Mouse (Mus musculus) E14TG2a.4 (cell line): ENCODE results near the gene Snrnp200.
"Not testable (repeated sequence)": the region's sequence is repeated elsewhere in the genome, so short reads cannot be mapped to it uniquely, and the experiment has no call there.

Experiments
- H3K27me3 ChIP-seq: 2 replicates; pipeline ENCODE4 v1.6.1; 2014; ENCODE audit warnings: low read length, control low read depth; ENCODE audit not compliant: insufficient read depth
- H3K36me3 ChIP-seq: 2 replicates; pipeline ENCODE4 v1.6.1; 2014; ENCODE audit warnings: low read length, control low read depth; ENCODE audit not compliant: insufficient read depth
- H3K4me1 ChIP-seq: replicated peaks from 2 replicates; pipeline ENCODE4 v1.6.1; 2014; ENCODE audit warnings: low read depth, low read length, control low read depth
- H3K4me3 ChIP-seq: replicated peaks from 2 replicates; pipeline ENCODE4 v1.5.1; 2014; ENCODE audit warnings: mild to moderate bottlenecking, low read length
- H3K9me3 ChIP-seq: 2 replicates; pipeline ENCODE4 v1.6.1; 2014; ENCODE audit warnings: low read length, control low read depth
- CTCF ChIP-seq: conservative IDR thresholded peaks from 2 replicates; pipeline ENCODE4 v1.5.1; 2014; ENCODE audit warnings: low read length
- NANOG ChIP-seq: IDR thresholded peaks from 2 replicates; pipeline ENCODE4 v1.6.1; 2014; ENCODE audit warnings: borderline replicate concordance, low read length, mixed read lengths
- POU5F1 ChIP-seq: IDR thresholded peaks from 2 replicates; pipeline ENCODE4 v1.6.1; 2014; ENCODE audit warnings: low read length, borderline replicate concordance

The Snrnp200 gene

DNA sequence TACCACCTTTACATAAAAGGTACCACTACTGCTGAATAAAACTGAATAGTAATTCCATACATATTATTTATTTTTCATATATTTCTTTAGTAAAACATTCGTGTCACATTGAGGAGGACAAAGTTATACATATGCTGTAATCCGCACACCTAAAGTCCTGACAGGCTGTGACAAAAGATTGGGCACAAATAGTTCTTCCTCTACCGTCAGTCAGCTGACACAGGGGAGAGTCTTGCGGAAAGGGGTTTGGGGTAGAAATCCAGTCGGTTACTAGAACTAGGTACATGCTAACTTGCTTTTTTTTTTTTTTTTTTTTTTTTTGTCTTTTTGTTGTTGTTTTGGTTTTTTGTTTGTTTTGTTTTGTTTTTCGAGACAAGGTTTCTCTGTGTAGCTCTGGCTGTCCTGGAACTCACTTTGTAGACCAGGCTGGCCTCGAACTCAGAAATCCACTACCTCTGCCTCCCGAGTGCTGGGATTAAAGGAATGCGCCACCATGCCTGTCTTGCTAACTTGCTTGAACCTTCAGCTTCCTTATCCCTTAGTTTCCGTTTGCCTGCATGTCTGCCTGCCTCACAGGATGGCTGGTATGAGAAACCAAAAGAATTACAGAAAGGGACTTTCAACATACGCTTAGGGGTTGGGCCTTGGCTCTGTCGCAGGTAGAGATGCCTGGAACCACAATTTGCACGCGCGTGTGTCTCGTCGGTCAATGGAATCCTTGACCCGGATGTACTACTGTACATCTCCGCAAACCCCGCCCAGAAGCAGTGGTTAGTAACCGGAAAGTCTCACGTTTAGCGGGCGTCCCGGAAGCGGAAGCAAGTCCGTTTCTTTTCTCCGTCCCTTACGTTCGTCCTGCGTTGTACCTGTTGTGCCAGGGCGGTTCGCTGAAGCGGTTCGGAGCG lies at the start of gene Snrnp200, which contains the start of gene 1810024B03Rik:
Gene Snrnp200 (plus strand): TSS at position 840 of the 905 bp plus-strand sequence.
Gene 1810024B03Rik (minus strand): TSS at position 734 of the 905 bp plus-strand sequence.
- TF ChIP-seq POU5F1: no peak
- no peak for TF ChIP-seq CTCF
- TF ChIP-seq NANOG: no peak
- H3K36me3 ChIP-seq: peaks cover 54% of the 10 kb centered on the region
- H3K27me3 ChIP-seq: no peaks in the 10 kb centered on the region
- H3K9me3 ChIP-seq: no peaks in the 10 kb centered on the region
- H3K4me1 ChIP-seq: peaks cover 20% of the 10 kb centered on the region
- peak within 1 kb of the TSS; percentile 98 for H3K4me3 ChIP-seq

GRCm38 (mm10) chr2:127165675-127166074 lies 42.5 kb upstream of the Snrnp200 start:
- Histone ChIP-seq H3K27me3 (peaks cover 10% of the 10 kb centered on the region; the same call in 1 of the 2 replicates), H3K9me3 (no peaks in the 10 kb centered on the region), H3K4me3 (no peak overlapping the region), H3K36me3 (no peaks in the 10 kb centered on the region), H3K4me1 (no peaks in the 10 kb centered on the region)
- TF ChIP-seq POU5F1 (no peak), CTCF (no peak), NANOG (no peak)

DNA sequence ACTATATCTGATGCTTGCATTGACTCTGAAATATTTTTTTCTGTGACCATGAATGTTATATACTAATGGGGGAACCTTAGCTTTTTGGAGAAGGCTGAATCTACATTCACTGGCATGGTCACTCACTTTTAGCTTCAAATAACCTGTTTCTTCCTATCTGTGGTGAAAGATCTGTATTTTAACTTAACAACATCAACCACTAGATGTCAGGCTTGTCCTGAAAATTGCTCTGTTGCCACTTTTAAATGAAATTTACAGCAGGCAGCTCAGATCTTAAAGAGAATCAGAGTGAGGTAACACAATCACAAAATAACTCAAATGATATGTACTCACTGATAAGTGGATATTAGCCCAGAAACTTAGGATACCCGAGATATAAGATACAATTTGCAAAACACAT lies 41.9 kb upstream of the Snrnp200 start:
- not testable (repeated sequence) for H3K9me3 ChIP-seq, H3K27me3 ChIP-seq, H3K36me3 ChIP-seq, H3K4me3 ChIP-seq, H3K4me1 ChIP-seq

DNA sequence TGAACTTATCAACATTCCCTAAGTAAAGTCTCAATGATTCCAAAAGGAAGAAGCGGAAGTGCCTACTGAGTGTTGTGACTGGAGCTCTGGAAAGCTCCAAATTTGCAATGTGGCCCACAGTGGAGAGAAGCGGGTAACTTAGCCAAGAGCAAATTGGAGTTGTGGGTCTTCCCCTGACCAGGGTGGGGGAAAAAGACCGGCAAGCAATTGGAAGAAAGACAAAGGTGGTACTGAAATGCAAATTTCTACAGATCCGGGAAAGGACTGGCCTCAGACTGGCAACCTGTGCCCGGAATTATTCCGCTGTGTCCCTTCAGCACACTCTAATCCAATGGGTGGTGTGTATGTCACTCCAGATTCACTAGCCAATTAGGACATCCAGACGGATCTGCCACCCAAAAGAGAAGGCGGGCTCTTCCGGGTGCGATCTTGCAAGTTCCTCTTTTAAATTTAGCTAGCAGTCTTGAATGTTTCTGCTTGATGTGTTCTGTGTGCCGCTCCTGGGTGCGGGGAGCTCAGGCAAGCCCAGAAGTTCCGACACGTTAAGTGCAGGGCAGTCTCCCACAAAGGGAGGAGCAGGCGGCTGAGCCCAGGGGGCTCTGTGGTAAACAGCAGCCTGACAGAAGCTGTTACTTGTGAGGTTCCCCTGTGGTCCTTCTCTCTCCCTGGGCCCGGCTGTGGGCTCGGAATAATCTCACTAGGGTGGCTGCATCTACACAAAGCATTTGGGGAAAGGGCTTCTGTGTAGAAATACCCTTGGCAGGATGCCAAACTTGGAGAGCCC lies 25.4 kb upstream of the Snrnp200 start:
- Histone ChIP-seq H3K4me3 (peak overlapping the region; percentile 85), H3K9me3 (no peaks in the 10 kb centered on the region), H3K36me3 (no peaks in the 10 kb centered on the region), H3K27me3 (no peaks in the 10 kb centered on the region), H3K4me1 (peaks cover 22% of the 10 kb centered on the region)
- TF ChIP-seq CTCF (no peak), POU5F1 (no peak), NANOG (no peak)

DNA sequence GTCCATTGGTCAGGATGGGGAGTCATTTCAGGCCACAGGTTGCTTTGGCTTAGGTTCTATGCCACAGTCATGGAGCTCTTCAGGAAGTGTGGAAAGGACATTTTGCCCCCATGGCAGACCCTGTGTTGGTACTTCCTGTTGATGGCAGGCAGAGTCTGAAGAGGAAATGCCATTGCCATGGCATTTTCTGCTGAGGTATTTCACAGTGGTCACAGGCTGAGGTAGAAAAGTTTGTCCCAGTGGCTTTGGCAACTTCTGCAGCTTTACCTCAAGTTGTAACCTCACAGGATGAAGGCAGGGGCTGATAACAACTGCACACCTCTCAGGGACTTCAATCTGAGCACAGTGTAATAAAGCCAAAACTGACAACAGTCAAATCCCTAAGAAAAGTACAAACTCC lies 18.6 kb upstream of the Snrnp200 start:
- no peak overlapping the region for H3K4me3 ChIP-seq
- no peaks in the 10 kb centered on the region for H3K9me3 ChIP-seq
- TF ChIP-seq CTCF (no peak), NANOG (no peak), POU5F1 (no peak)
- no peaks in the 10 kb centered on the region for H3K4me1 ChIP-seq
- no peaks in the 10 kb centered on the region for H3K36me3 ChIP-seq
- no peaks in the 10 kb centered on the region for H3K27me3 ChIP-seq

- TF ChIP-seq POU5F1 (no peak), CTCF (peak; percentile 85)
- H3K4me1 ChIP-seq: peaks cover 18% of the 10 kb centered on the region
- no peak overlapping the region for H3K4me3 ChIP-seq
- no peaks in the 10 kb centered on the region for H3K27me3 ChIP-seq
- no peaks in the 10 kb centered on the region for H3K9me3 ChIP-seq
- peaks cover 44% of the 10 kb centered on the region for H3K36me3 ChIP-seq
Measured at GRCm38 (mm10) chr2:127204932-127205331, 3.3 kb upstream of the Snrnp200 start.

DNA sequence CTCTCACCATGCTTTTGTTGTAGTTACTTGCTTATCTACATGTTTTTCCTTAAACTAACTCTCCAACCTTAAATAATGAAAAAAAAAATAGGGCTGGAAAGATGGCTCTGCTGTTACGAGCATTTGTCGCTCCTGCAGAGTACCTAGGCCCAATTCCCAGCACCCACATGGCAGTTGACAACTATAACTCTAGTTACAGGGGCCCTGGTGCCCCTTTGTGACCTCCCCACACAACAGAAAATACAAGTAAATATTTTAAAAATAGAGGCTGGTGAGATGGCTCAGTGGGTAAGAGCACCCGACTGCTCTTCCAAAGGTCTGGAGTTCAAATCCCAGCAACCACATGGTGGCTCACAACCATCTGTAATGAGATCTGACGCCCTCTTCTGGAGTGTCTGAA lies 2.2 kb upstream of the Snrnp200 start:
- Histone ChIP-seq H3K4me1 (peaks cover 20% of the 10 kb centered on the region), H3K36me3 (peaks cover 49% of the 10 kb centered on the region)
- not testable (repeated sequence) for H3K4me3 ChIP-seq, H3K9me3 ChIP-seq, H3K27me3 ChIP-seq

DNA sequence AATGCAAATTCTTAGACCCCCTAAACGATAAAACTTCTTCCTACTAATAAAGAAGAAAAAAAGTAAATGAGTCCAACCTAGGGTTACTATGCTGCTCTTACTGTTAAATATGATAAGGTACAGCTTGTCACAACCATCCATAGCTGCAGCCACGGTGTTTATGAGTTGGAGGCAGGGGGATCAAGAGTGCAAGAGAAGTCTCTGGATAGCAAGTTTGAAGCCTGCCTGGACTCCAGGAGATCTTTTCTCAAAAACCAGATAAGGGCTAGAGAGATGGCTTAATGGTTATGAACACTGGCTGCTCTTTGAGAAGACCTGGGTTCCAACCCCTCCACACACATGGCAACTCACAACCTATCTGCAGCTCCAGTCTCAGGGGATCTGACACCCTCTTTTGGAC lies 1.3 kb upstream of the Snrnp200 start:
- TF ChIP-seq NANOG: no peak
- TF ChIP-seq POU5F1: no peak
- no peak for TF ChIP-seq CTCF
- Histone ChIP-seq H3K36me3 (peaks cover 54% of the 10 kb centered on the region), H3K4me1 (peaks cover 20% of the 10 kb centered on the region), H3K27me3 (no peaks in the 10 kb centered on the region), H3K4me3 (no peak overlapping the region), H3K9me3 (no peaks in the 10 kb centered on the region)
